8 mouse cellular contexts compared by ENCODE assay signal in genomic region chr9:75306126-75306898, GRCm38 (mm10). TPM values are rescaled to one million over a fixed set of nuclear protein-coding genes. Genes with fewer than 3 reads are reported as not detected.
DNase-seq lines count a peak whose midpoint lies in the region; ATAC-seq lines count a peak whose summit lies in the region.

Gene Gnb5 (plus strand): TSS chr9:75306288.

- ATAC-seq in kidney, embryonic 14.5 days (ENCODE audit: low FRiP score, low TSS enrichment) = no peak
- no peak for ATAC-seq in stomach, embryonic 14.5 days (ENCODE audit: insufficient number of reproducible peaks, insufficient read depth, low FRiP score, low read depth)
- ATAC-seq in inflammation-experienced regulatory T-cells, adult 6 months = no peak

- no peak within 1 kb of the TSS for H3K27ac ChIP-seq in kidney, embryonic 14.5 days (ENCODE audit: low read depth, low read length)
- H3K27ac ChIP-seq in heart, embryonic 10.5 days = no peak within 1 kb of the TSS
- no peak within 1 kb of the TSS for H3K27ac ChIP-seq in stomach, embryonic 14.5 days (ENCODE audit: low read length)

- H3K36me3 ChIP-seq in kidney, embryonic 14.5 days (ENCODE audit: control insufficient read depth, insufficient read depth, low read length) = no peaks in the 10 kb centered on the region
- H3K36me3 ChIP-seq in heart, embryonic 10.5 days = no peaks in the 10 kb centered on the region
- H3K36me3 ChIP-seq in stomach, embryonic 14.5 days (ENCODE audit: control insufficient read depth, insufficient read depth, low read length) = no peaks in the 10 kb centered on the region

- WGBS in kidney, embryonic 14.5 days = 82% methylated on average over 11 of the region's 11 CpGs
- 72% methylated on average over 11 of the region's 11 CpGs for WGBS in heart, embryonic 10.5 days
- WGBS in stomach, embryonic 14.5 days = 81% methylated on average over 11 of the region's 11 CpGs

- H3K9ac ChIP-seq in kidney, embryonic 14.5 days (ENCODE audit: low read depth, low read length) = no peak within 1 kb of the TSS
- no peak within 1 kb of the TSS for H3K9ac ChIP-seq in stomach, embryonic 14.5 days (replicated peaks; ENCODE audit: low read depth, low read length)

- no peak for DNase-seq in kidney, postnatal 25 days
- DNase-seq in cerebellum, adult 11-12 months = peak; percentile 92
- DNase-seq in heart, embryonic 10.5 days (ENCODE audit: low spot score) = no peak
- DNase-seq in layer of hippocampus, postnatal 25 days (ENCODE audit: extremely low spot score in 1 of 2, low spot score in 1 of 2) = no peak
- DNase-seq in thymus, postnatal 0 days (ENCODE audit: low spot score) = no peak

- H3K4me1 ChIP-seq in kidney, embryonic 14.5 days (ENCODE audit: control insufficient read depth, insufficient read depth, low read length) = no peaks in the 10 kb centered on the region
- H3K4me1 ChIP-seq in heart, embryonic 10.5 days = peaks cover 8% of the 10 kb centered on the region; the same call in 1 of the 2 replicates
- no peaks in the 10 kb centered on the region for H3K4me1 ChIP-seq in stomach, embryonic 14.5 days (ENCODE audit: control insufficient read depth, insufficient read depth, low read length)

- H3K27me3 ChIP-seq in kidney, embryonic 14.5 days (ENCODE audit: control insufficient read depth, insufficient read depth, low read length) = no peaks in the 10 kb centered on the region
- H3K27me3 ChIP-seq in heart, embryonic 10.5 days (ENCODE audit: insufficient read depth, poor library complexity, severe bottlenecking) = no peaks in the 10 kb centered on the region
- H3K27me3 ChIP-seq in stomach, embryonic 14.5 days (ENCODE audit: control insufficient read depth, insufficient read depth, low read length) = no peaks in the 10 kb centered on the region

- H3K4me2 ChIP-seq in kidney, embryonic 14.5 days (replicated peaks; ENCODE audit: low read depth, low read length) = no peak within 1 kb of the TSS
- no peak within 1 kb of the TSS for H3K4me2 ChIP-seq in stomach, embryonic 14.5 days (replicated peaks; ENCODE audit: low read depth, low read length)

- no peaks in the 10 kb centered on the region for H3K9me3 ChIP-seq in kidney, embryonic 14.5 days (ENCODE audit: control insufficient read depth, low read length)
- H3K9me3 ChIP-seq in heart, embryonic 10.5 days = no peaks in the 10 kb centered on the region
- no peaks in the 10 kb centered on the region for H3K9me3 ChIP-seq in stomach, embryonic 14.5 days (ENCODE audit: control insufficient read depth, low read depth, low read length)

- H3K4me3 ChIP-seq in kidney, embryonic 14.5 days (ENCODE audit: low read length) = no peak within 1 kb of the TSS
- H3K4me3 ChIP-seq in heart, embryonic 10.5 days = no peak within 1 kb of the TSS
- H3K4me3 ChIP-seq in stomach, embryonic 14.5 days (ENCODE audit: low read depth, low read length) = no peak within 1 kb of the TSS

RNA-seq across cellular contexts. Expression of gene Gnb5, which starts in this region (rescaled TPM):
- 22.1 and 27.9 TPM in 2 replicates for polyA plus RNA-seq in kidney, embryonic 14.5 days (2014; fragmentation: Nextera tagmentation; extraction: Ambion mirVana)
- 40.4 and 58.1 TPM in 2 replicates for polyA plus RNA-seq in heart, embryonic 10.5 days (2016; fragmentation: Nextera tagmentation; extraction: Ambion mirVana)
- 100 to 1,000 TPM; 124 to 126 TPM for total RNA-seq in layer of hippocampus, postnatal 25 days (2021)
- polyA plus RNA-seq in stomach, embryonic 14.5 days (2014; fragmentation: Nextera tagmentation; extraction: Ambion mirVana) = 30.7 and 31.9 TPM in 2 replicates
- polyA plus RNA-seq in inflammation-experienced regulatory T-cells, adult 6 months (2017; shearing (Covaris generic)) = 10 to 100 TPM in 1 of 3 experiments, 1 to 10 TPM in 2; 6.8 to 10.1 (median 8.8) TPM
- 4.4 and 4.5 TPM in 2 replicates for polyA plus RNA-seq in thymus, postnatal 0 days (2015; fragmentation: Nextera tagmentation; extraction: Ambion mirVana)
